Mouse (Mus musculus): ENCODE measurements around the gene Lect2. TPM values are rescaled to one million over a fixed set of nuclear protein-coding genes. Genes with fewer than 3 reads are reported as not detected.

Gene Lect2
- polyA plus RNA-seq, 1 experiment from 2014 or later: not detected

DNA sequence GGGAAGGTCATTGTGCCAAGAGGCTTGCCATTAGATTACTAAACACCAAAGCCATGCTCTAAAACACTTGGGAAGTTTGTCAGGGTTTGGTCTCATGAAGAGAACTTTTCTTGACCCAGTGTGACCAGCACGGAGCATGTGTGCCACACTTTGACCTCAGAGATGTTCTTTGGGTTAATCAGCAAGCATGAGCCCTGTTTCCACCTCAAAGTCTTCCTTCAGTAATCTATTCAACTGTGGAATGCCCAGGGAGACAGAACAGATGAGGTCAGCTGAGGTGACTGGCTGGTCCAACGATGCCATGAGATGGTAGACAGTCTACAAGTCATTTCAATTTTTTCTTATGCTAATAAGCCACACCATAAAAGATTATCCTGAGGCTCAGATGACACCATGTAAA is 38.5 kb downstream of the Lect2 start:
- no peaks in the 10 kb centered on the region; the same call in 1 of the 2 replicates for H3K9me3 ChIP-seq (replicated peaks; ENCODE audit: control insufficient read depth, low read length)
- no peaks in the 10 kb centered on the region for H3K27me3 ChIP-seq (ENCODE audit: control insufficient read depth, insufficient read depth, low read length)
- H3K4me3 ChIP-seq (ENCODE audit: low read length): no peak overlapping the region
- H3K4me1 ChIP-seq (ENCODE audit: control insufficient read depth, insufficient read depth, low read length): no peaks in the 10 kb centered on the region
- no peaks in the 10 kb centered on the region for H3K36me3 ChIP-seq (ENCODE audit: control insufficient read depth, insufficient read depth)
- H3K4me2 ChIP-seq (ENCODE audit: low read depth, low read length): no peak overlapping the region
- no peak overlapping the region for H3K27ac ChIP-seq (ENCODE audit: low read length)
- 76% methylated on average over 2 of the region's 2 CpGs for WGBS
- ATAC-seq (replicated peaks; ENCODE audit: extremely low read depth, insufficient read depth, low FRiP score): no peak
- H3K9ac ChIP-seq (ENCODE audit: low read length): no peak overlapping the region

GRCm38 (mm10) chr13:56506871-56507496 is 41.3 kb downstream of the Lect2 start:
- H3K4me2 ChIP-seq (ENCODE audit: low read depth, low read length): no peak overlapping the region
- 56% methylated on average over 6 of the region's 6 CpGs for WGBS
- ATAC-seq (replicated peaks; ENCODE audit: extremely low read depth, insufficient read depth, low FRiP score): no peak
- no peaks in the 10 kb centered on the region for H3K4me1 ChIP-seq (ENCODE audit: control insufficient read depth, insufficient read depth, low read length)
- H3K9ac ChIP-seq (ENCODE audit: low read length): no peak overlapping the region
- no peak overlapping the region for H3K4me3 ChIP-seq (ENCODE audit: low read length)
- no peaks in the 10 kb centered on the region; the same call in 1 of the 2 replicates for H3K9me3 ChIP-seq (replicated peaks; ENCODE audit: control insufficient read depth, low read length)
- no peaks in the 10 kb centered on the region for H3K36me3 ChIP-seq (ENCODE audit: control insufficient read depth, insufficient read depth)
- H3K27me3 ChIP-seq (ENCODE audit: control insufficient read depth, insufficient read depth, low read length): no peaks in the 10 kb centered on the region
- H3K27ac ChIP-seq (ENCODE audit: low read length): no peak overlapping the region

- H3K27ac ChIP-seq (ENCODE audit: low read length): no peak overlapping the region
- no peaks in the 10 kb centered on the region for H3K4me1 ChIP-seq (ENCODE audit: control insufficient read depth, insufficient read depth, low read length)
- no peaks in the 10 kb centered on the region for H3K27me3 ChIP-seq (ENCODE audit: control insufficient read depth, insufficient read depth, low read length)
- H3K9ac ChIP-seq (ENCODE audit: low read length): no peak overlapping the region
- H3K9me3 ChIP-seq (replicated peaks; ENCODE audit: control insufficient read depth, low read length): no peaks in the 10 kb centered on the region
- ATAC-seq (replicated peaks; ENCODE audit: extremely low read depth, insufficient read depth, low FRiP score): no peak
- H3K36me3 ChIP-seq (ENCODE audit: control insufficient read depth, insufficient read depth): no peaks in the 10 kb centered on the region
- 55% methylated on average over 6 of the region's 6 CpGs for WGBS
- no peak overlapping the region for H3K4me3 ChIP-seq (ENCODE audit: low read length)
- H3K4me2 ChIP-seq (ENCODE audit: low read depth, low read length): no peak overlapping the region
These were observed 46.4 kb downstream of the Lect2 start for GRCm38 (mm10) chr13:56501866-56502420.

DNA sequence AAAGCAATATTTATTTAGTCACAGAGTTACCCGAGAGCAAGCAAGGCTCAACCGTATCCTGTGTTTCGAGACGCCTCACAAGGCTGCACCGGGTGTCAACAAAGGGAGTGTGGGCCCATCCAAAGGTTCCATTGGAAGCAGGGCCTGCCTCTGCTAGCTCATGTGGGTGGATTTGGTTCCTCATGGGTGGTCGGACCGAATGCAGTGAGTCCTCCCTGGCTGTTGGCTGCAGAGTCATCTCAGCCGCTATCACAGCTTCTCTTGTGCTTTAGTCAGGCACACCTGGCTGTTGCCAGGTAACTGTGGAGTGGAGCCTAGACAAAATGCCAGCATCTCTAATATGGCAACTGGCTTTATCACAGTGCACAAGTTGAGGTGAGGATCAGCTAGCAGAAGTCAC is 47.7 kb downstream of the Lect2 start:
- Histone ChIP-seq H3K27me3 (ENCODE audit: control insufficient read depth, insufficient read depth, low read length) (no peaks in the 10 kb centered on the region), H3K9me3 (replicated peaks; ENCODE audit: control insufficient read depth, low read length) (no peaks in the 10 kb centered on the region), H3K36me3 (ENCODE audit: control insufficient read depth, insufficient read depth) (no peaks in the 10 kb centered on the region), H3K4me2 (ENCODE audit: low read depth, low read length) (no peak overlapping the region), H3K27ac (ENCODE audit: low read length) (no peak overlapping the region), H3K9ac (ENCODE audit: low read length) (no peak overlapping the region), H3K4me1 (ENCODE audit: control insufficient read depth, insufficient read depth, low read length) (no peaks in the 10 kb centered on the region), H3K4me3 (ENCODE audit: low read length) (no peak overlapping the region)
- ATAC-seq (replicated peaks; ENCODE audit: extremely low read depth, insufficient read depth, low FRiP score): no peak
- WGBS: 79% methylated on average over 8 of the region's 8 CpGs

DNA sequence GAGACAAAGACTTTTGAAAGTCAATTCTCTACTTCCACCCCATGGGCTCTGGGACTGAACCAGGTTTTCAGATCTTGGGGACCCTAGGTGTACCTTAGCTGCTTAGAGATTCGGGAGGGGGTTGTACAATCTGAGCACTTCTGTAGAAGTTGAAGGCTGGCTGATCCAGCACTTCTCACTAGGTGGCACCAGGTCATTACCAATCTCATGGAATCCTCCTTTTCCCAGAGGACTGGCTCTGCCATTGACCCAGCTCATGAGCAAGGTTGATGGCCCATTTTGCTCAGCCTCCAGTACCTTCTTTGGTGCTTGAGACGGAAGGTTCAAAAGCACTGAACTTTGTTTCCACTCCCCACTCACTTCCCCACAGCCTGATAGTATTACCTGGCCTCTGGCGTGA is 48.2 kb downstream of the Lect2 start:
- Histone ChIP-seq H3K27ac (ENCODE audit: low read length) (no peak overlapping the region), H3K4me2 (ENCODE audit: low read depth, low read length) (no peak overlapping the region), H3K4me1 (ENCODE audit: control insufficient read depth, insufficient read depth, low read length) (no peaks in the 10 kb centered on the region), H3K9ac (ENCODE audit: low read length) (no peak overlapping the region), H3K27me3 (ENCODE audit: control insufficient read depth, insufficient read depth, low read length) (no peaks in the 10 kb centered on the region), H3K36me3 (ENCODE audit: control insufficient read depth, insufficient read depth) (no peaks in the 10 kb centered on the region), H3K9me3 (replicated peaks; ENCODE audit: control insufficient read depth, low read length) (no peaks in the 10 kb centered on the region), H3K4me3 (ENCODE audit: low read length) (no peak overlapping the region)
- 65% methylated on average over 3 of the region's 3 CpGs for WGBS
- ATAC-seq (replicated peaks; ENCODE audit: extremely low read depth, insufficient read depth, low FRiP score): no peak

- 57% methylated on average over 3 of the region's 3 CpGs for WGBS
These were observed 53.9 kb downstream of the Lect2 start for GRCm38 (mm10) chr13:56494440-56494839.

More at GRCm38 (mm10) chr13:56494440-56494839, 53.9 kb downstream of the Lect2 start:
- Histone ChIP-seq H3K9me3 (replicated peaks; ENCODE audit: control insufficient read depth, low read length) (peaks cover 2% of the 10 kb centered on the region; the same call in 1 of the 2 replicates), H3K4me2 (ENCODE audit: low read depth, low read length) (no peak overlapping the region), H3K27me3 (ENCODE audit: control insufficient read depth, insufficient read depth, low read length) (no peaks in the 10 kb centered on the region), H3K4me1 (ENCODE audit: control insufficient read depth, insufficient read depth, low read length) (no peaks in the 10 kb centered on the region), H3K36me3 (ENCODE audit: control insufficient read depth, insufficient read depth) (no peaks in the 10 kb centered on the region), H3K9ac (ENCODE audit: low read length) (no peak overlapping the region), H3K4me3 (ENCODE audit: low read length) (no peak overlapping the region), H3K27ac (ENCODE audit: low read length) (no peak overlapping the region)
- no peak for ATAC-seq (replicated peaks; ENCODE audit: extremely low read depth, insufficient read depth, low FRiP score)

Other genes with a start within 250 kb of the Lect2 start
- not detected in 2 replicates for gene Gm3045, start 121.9 kb downstream of the Lect2 start, polyA plus RNA-seq (2015; fragmentation: Nextera tagmentation; extraction: Ambion mirVana)
- gene Slc25a48, start 110.1 kb downstream of the Lect2 start, polyA plus RNA-seq (2015; fragmentation: Nextera tagmentation; extraction: Ambion mirVana): 0.13 TPM in 1 of 2 replicates, not detected in the other
- gene Il9, start 66.3 kb downstream of the Lect2 start, polyA plus RNA-seq (2015; fragmentation: Nextera tagmentation; extraction: Ambion mirVana): not detected in 2 replicates
- 0.72 and 1.00 TPM in 2 replicates for gene Fbxl21, start 26.0 kb downstream of the Lect2 start, polyA plus RNA-seq (2015; fragmentation: Nextera tagmentation; extraction: Ambion mirVana)
- 32.7 and 39.5 TPM in 2 replicates for gene Tgfbi, start 61.0 kb upstream of the Lect2 start, polyA plus RNA-seq (2015; fragmentation: Nextera tagmentation; extraction: Ambion mirVana)
- gene Smad5, start 154.5 kb upstream of the Lect2 start, polyA plus RNA-seq (2015; fragmentation: Nextera tagmentation; extraction: Ambion mirVana): 16.7 and 16.9 TPM in 2 replicates
- 0.22 and 0.32 TPM in 2 replicates for gene Gm45623, start 205.3 kb upstream of the Lect2 start, polyA plus RNA-seq (2015; fragmentation: Nextera tagmentation; extraction: Ambion mirVana)

Data from heart, embryonic 16.5 days (tissue).